In the genomic region with DNA sequence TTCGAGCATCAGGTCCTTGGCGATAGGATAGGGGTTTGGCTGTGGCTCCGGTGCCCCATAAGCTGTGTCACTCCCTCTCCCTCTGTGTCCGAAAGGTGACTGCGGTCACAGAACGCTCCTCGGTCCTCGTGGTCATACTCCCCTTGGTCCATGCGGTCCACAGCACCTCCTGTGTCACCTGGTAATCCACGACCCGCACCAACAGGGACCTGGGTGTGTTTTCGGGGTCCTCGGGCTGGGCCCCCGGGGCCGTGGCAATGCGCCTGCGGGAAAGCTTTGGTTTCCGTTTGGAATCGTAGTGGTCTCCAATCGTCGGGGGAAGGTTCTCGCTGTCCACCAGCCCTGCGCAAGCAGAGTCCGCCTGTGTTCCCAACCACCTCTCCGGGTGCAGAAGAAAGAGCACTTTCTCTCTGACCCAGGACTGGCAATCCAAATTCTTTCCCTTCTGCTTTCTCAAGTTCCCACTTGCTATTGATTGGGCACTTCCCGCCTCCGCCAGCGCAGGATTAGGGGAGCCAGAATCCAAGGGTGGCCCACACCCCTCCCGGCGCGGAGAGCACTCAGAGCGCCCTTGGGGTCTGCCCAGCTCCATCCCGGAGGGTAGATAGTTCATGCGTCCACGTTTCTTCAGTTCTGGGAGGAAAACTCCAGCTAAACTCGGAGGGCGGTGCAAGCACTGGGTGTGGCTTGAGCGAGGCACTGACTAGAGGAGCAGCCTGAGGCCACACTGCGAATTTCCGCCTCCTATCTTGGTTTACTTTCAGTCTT, we compare ENCODE assay signal across 8 mouse cellular contexts. TPM values are rescaled to one million over a fixed set of nuclear protein-coding genes. Genes with fewer than 3 reads are reported as not detected.
DNase-seq lines count a peak whose midpoint lies in the region; ATAC-seq and TF ChIP-seq lines count a peak whose summit lies in the region.

TSS of gene 9130008F23Rik (minus strand) at position 636 of the 768 bp plus-strand sequence.

- no peaks in the 10 kb centered on the region for H3K9me3 ChIP-seq in intestine, embryonic 14.5 days (ENCODE audit: control insufficient read depth, low read length)
- no peaks in the 10 kb centered on the region for H3K9me3 ChIP-seq in liver, embryonic 16.5 days (replicated peaks; ENCODE audit: control insufficient read depth, low read length)
- H3K9me3 ChIP-seq in neural tube, embryonic 12.5 days: no peaks in the 10 kb centered on the region

- 1% methylated on average over 40 of the region's 40 CpGs for WGBS in spleen, adult 2 months
- under 1% methylated on average over 40 of the region's 40 CpGs for WGBS in intestine, embryonic 14.5 days
- under 1% methylated on average over 40 of the region's 40 CpGs for WGBS in liver, embryonic 16.5 days (ENCODE audit: insufficient replicate concordance)
- WGBS in neural tube, embryonic 12.5 days: under 1% methylated on average over 40 of the region's 40 CpGs

- peak within 1 kb of the TSS; percentile 57 for H3K4me3 ChIP-seq in spleen, adult 2 months (ENCODE audit: extremely low read depth, insufficient read depth, insufficient read length)
- H3K4me3 ChIP-seq in cortical plate, adult 2 months (ENCODE audit: insufficient read depth, low read length): peak within 1 kb of the TSS; percentile 68
- H3K4me3 ChIP-seq in intestine, embryonic 14.5 days (ENCODE audit: low read depth, low read length): peak within 1 kb of the TSS; percentile 69
- H3K4me3 ChIP-seq in liver, embryonic 16.5 days (ENCODE audit: low read depth, low read length): peak within 1 kb of the TSS; percentile 83
- peak within 1 kb of the TSS; percentile 48 for H3K4me3 ChIP-seq in neural tube, embryonic 12.5 days

- no peak for TF ChIP-seq CTCF in spleen, adult 2 months (IDR thresholded peaks at IDR 0.05; ENCODE audit: extremely low read depth, insufficient read depth, insufficient read length, insufficient replicate concordance)
- TF ChIP-seq CTCF in cortical plate, adult 2 months (IDR thresholded peaks at IDR 0.05; ENCODE audit: extremely low read depth, insufficient read depth, low read length): no peak

- H3K4me1 ChIP-seq in spleen, adult 2 months (ENCODE audit: control insufficient read depth, insufficient read depth, insufficient read length): no peaks in the 10 kb centered on the region
- no peaks in the 10 kb centered on the region for H3K4me1 ChIP-seq in cortical plate, adult 2 months (ENCODE audit: control insufficient read depth, insufficient read depth, low read length)
- no peaks in the 10 kb centered on the region for H3K4me1 ChIP-seq in intestine, embryonic 14.5 days (replicated peaks; ENCODE audit: control insufficient read depth, insufficient read depth, low read length)
- peaks cover 2% of the 10 kb centered on the region for H3K4me1 ChIP-seq in liver, embryonic 16.5 days (ENCODE audit: control insufficient read depth, low read depth, low read length)
- H3K4me1 ChIP-seq in neural tube, embryonic 12.5 days: no peaks in the 10 kb centered on the region

- H3K27me3 ChIP-seq in spleen, adult 2 months (ENCODE audit: control insufficient read depth, insufficient read depth, low read length): no peaks in the 10 kb centered on the region
- no peaks in the 10 kb centered on the region for H3K27me3 ChIP-seq in intestine, embryonic 14.5 days (replicated peaks; ENCODE audit: control insufficient read depth, insufficient read depth, low read length)
- no peaks in the 10 kb centered on the region for H3K27me3 ChIP-seq in liver, embryonic 16.5 days (ENCODE audit: control insufficient read depth, insufficient read depth, low read depth, low read length)
- no peaks in the 10 kb centered on the region for H3K27me3 ChIP-seq in neural tube, embryonic 12.5 days (replicated peaks)

- peak within 1 kb of the TSS; percentile 53 for H3K27ac ChIP-seq in spleen, adult 2 months (ENCODE audit: insufficient read depth, low read length)
- H3K27ac ChIP-seq in cortical plate, adult 2 months (ENCODE audit: insufficient read depth, low read length): no peak within 1 kb of the TSS
- peak within 1 kb of the TSS; percentile 39; the same call in 1 of the 2 replicates for H3K27ac ChIP-seq in intestine, embryonic 14.5 days (ENCODE audit: low read depth)
- peak within 1 kb of the TSS; percentile 44 for H3K27ac ChIP-seq in liver, embryonic 16.5 days (ENCODE audit: low read length)
- no peak within 1 kb of the TSS for H3K27ac ChIP-seq in neural tube, embryonic 12.5 days

- peak within 1 kb of the TSS; percentile 88 for H3K4me2 ChIP-seq in intestine, embryonic 14.5 days (ENCODE audit: low read length)
- H3K4me2 ChIP-seq in liver, embryonic 16.5 days (ENCODE audit: low read depth, low read length): peak within 1 kb of the TSS; percentile 99
- H3K4me2 ChIP-seq in neural tube, embryonic 12.5 days (replicated peaks): peak within 1 kb of the TSS; percentile 84

- TF ChIP-seq POLR2A in spleen, adult 2 months (IDR thresholded peaks at IDR 0.05; ENCODE audit: low read depth, low read length): no peak
- no peak for TF ChIP-seq POLR2A in cortical plate, adult 2 months (IDR thresholded peaks at IDR 0.05; ENCODE audit: extremely low read depth, insufficient read depth, low read length)

- DNase-seq in spleen, adult 2 months (ENCODE audit: low read depth in 1 of 2, low spot score in 2 of 2): peak in 1 of 2 experiments; percentile 4
- DNase-seq in spleen, adult 12 weeks (ENCODE audit: low spot score): no peak
- DNase-seq in gastrocnemius, postnatal 4 days (ENCODE audit: low spot score in 2 of 2): peak; percentile 16 to 46
- peak; percentile 75 for DNase-seq in intestine, embryonic 14.5 days (ENCODE audit: low spot score)
- DNase-seq in urinary bladder, postnatal 25 days (ENCODE audit: low spot score): peak; percentile 66

- peak within 1 kb of the TSS; percentile 52 for H3K9ac ChIP-seq in intestine, embryonic 14.5 days (ENCODE audit: low read length)
- peak within 1 kb of the TSS; percentile 74 for H3K9ac ChIP-seq in liver, embryonic 16.5 days (ENCODE audit: low read depth, low read length)
- peak within 1 kb of the TSS; percentile 53 for H3K9ac ChIP-seq in neural tube, embryonic 12.5 days

- ATAC-seq in intestine, embryonic 14.5 days (replicated peaks; ENCODE audit: low FRiP score, low TSS enrichment, low read depth): peak; percentile 88
- ATAC-seq in liver, embryonic 16.5 days (ENCODE audit: low read depth): peak; percentile 86
- peak; percentile 78 for ATAC-seq in neural tube, embryonic 12.5 days (ENCODE audit: low FRiP score, low read depth)

- no peaks in the 10 kb centered on the region for H3K36me3 ChIP-seq in spleen, adult 2 months (ENCODE audit: control insufficient read depth, insufficient read depth, low read length)
- H3K36me3 ChIP-seq in intestine, embryonic 14.5 days (ENCODE audit: control insufficient read depth, insufficient read depth, low read length): no peaks in the 10 kb centered on the region
- no peaks in the 10 kb centered on the region for H3K36me3 ChIP-seq in liver, embryonic 16.5 days (ENCODE audit: control insufficient read depth, insufficient read depth)
- no peaks in the 10 kb centered on the region for H3K36me3 ChIP-seq in neural tube, embryonic 12.5 days

RNA-seq across cellular contexts. Expression of gene 9130008F23Rik, which starts in this region (rescaled TPM):
- polyA plus RNA-seq in spleen, adult 2 months (2012; rRNA removed): 1.9 and 2.0 TPM in 2 replicates
- 0.19 and 0.42 TPM in 2 replicates for polyA plus RNA-seq in cortical plate, adult 2 months (2012; rRNA removed)
- total RNA-seq in gastrocnemius, postnatal 4 days (2021): under 1 TPM; 0.16 to 0.49 TPM
- 3.8 and 4.0 TPM in 2 replicates for polyA plus RNA-seq in intestine, embryonic 14.5 days (2014; fragmentation: Nextera tagmentation; extraction: Ambion mirVana)
- 0.08 and 0.30 TPM in 2 replicates for polyA plus RNA-seq in liver, embryonic 16.5 days (2015; fragmentation: Nextera tagmentation; extraction: Ambion mirVana)
- polyA plus RNA-seq in neural tube, embryonic 12.5 days (2016; fragmentation: Nextera tagmentation; extraction: Ambion mirVana): 0.66 and 0.83 TPM in 2 replicates

Comparison
In these comparisons a context has a peak if more than half of its experiments do, and no peak if none do; other contexts are left out.
1. Peak in DNase-seq in gastrocnemius, postnatal 4 days; RNA of the gene not detected or under 1 TPM.
2. Peak in ATAC-seq, H3K4me3 ChIP-seq, H3K27ac ChIP-seq, H3K9ac ChIP-seq and H3K4me2 ChIP-seq in liver, embryonic 16.5 days; RNA of the gene not detected or under 1 TPM.
3. Peak in ATAC-seq, H3K4me3 ChIP-seq, H3K9ac ChIP-seq and H3K4me2 ChIP-seq in neural tube, embryonic 12.5 days; RNA of the gene not detected or under 1 TPM.
4. H3K27ac ChIP-seq: peak in spleen, adult 2 months (single experiment) and intestine, embryonic 14.5 days (single experiment); none in cortical plate, adult 2 months (single experiment) and neural tube, embryonic 12.5 days (single experiment).
5. Peak in every context shown above with its lines, with median percentiles within 50 percentile points of each other: H3K4me3 ChIP-seq, ATAC-seq, H3K4me2 ChIP-seq and H3K9ac ChIP-seq.